Comparison of ENCODE assay signal across 17 mouse cellular contexts in genomic region chr12:64857709-64858108, GRCm38 (mm10).
"Had no signal": no experiment of that assay in that cellular context is flagged by ENCODE, and none has a peak within 500 bp of the region (broad histone marks: within the 10 kb centered on the region; RNA-seq: fewer than 3 reads in every experiment).

No protein-coding gene starts in this region.

- H3K27me3 ChIP-seq: intestine, embryonic 15.5 days; liver, embryonic 13.5 days; midbrain, embryonic 12.5 days; midbrain, embryonic 15.5 days; neural tube, embryonic 12.5 days; neural tube, embryonic 15.5 days had no signal

- H3K4me1 ChIP-seq: intestine, embryonic 15.5 days; liver, embryonic 13.5 days; midbrain, embryonic 12.5 days; midbrain, embryonic 15.5 days; neural tube, embryonic 12.5 days; neural tube, embryonic 15.5 days had no signal

- H3K9ac ChIP-seq: intestine, embryonic 15.5 days; liver, embryonic 13.5 days; midbrain, embryonic 12.5 days; midbrain, embryonic 15.5 days; neural tube, embryonic 12.5 days; neural tube, embryonic 15.5 days had no signal

- H3K9me3 ChIP-seq: intestine, embryonic 15.5 days; midbrain, embryonic 12.5 days; neural tube, embryonic 12.5 days; neural tube, embryonic 15.5 days had no signal

- ATAC-seq: intestine, embryonic 15.5 days; midbrain, embryonic 15.5 days had no signal

- H3K4me2 ChIP-seq: intestine, embryonic 15.5 days; liver, embryonic 13.5 days; midbrain, embryonic 12.5 days; midbrain, embryonic 15.5 days; neural tube, embryonic 12.5 days; neural tube, embryonic 15.5 days had no signal

- DNase-seq: kidney, adult 18-20 months; kidney, adult 9 months; kidney, postnatal 14 days; kidney, postnatal 4 days; liver, embryonic 13.5 days; lung, adult 2 months; lung, postnatal 14 days; thymus, adult 2 months; thymus, postnatal 14 days; thymus, postnatal 4 days had no signal

- H3K27ac ChIP-seq: intestine, embryonic 15.5 days; left cerebral cortex, adult 2 months; liver, embryonic 13.5 days; macrophage; midbrain, embryonic 12.5 days; midbrain, embryonic 15.5 days; neural tube, embryonic 12.5 days; neural tube, embryonic 15.5 days had no signal

- H3K4me3 ChIP-seq: intestine, embryonic 15.5 days; left cerebral cortex, adult 2 months; liver, embryonic 13.5 days; midbrain, embryonic 12.5 days; midbrain, embryonic 15.5 days; neural tube, embryonic 12.5 days; neural tube, embryonic 15.5 days had no signal

- H3K36me3 ChIP-seq: intestine, embryonic 15.5 days; liver, embryonic 13.5 days; midbrain, embryonic 12.5 days; midbrain, embryonic 15.5 days; neural tube, embryonic 12.5 days; neural tube, embryonic 15.5 days had no signal
